Mouse (Mus musculus) embryonic fibroblast, embryonic 13.5 days (primary cell): ENCODE results near the gene Zfp512b.

Experiments
- CTCF ChIP-seq: IDR thresholded peaks from 2 replicates; pipeline ENCODE4 v1.5.1; 2011; ENCODE audit warnings: mild to moderate bottlenecking, control low read depth, low read length, moderate library complexity, borderline replicate concordance; ENCODE audit not compliant: insufficient read depth
- POLR2A ChIP-seq: IDR thresholded peaks from 2 replicates; pipeline ENCODE4 v1.6.1; 2011; ENCODE audit warnings: low read depth, mild to moderate bottlenecking, control low read depth, low read length, moderate library complexity

DNA sequence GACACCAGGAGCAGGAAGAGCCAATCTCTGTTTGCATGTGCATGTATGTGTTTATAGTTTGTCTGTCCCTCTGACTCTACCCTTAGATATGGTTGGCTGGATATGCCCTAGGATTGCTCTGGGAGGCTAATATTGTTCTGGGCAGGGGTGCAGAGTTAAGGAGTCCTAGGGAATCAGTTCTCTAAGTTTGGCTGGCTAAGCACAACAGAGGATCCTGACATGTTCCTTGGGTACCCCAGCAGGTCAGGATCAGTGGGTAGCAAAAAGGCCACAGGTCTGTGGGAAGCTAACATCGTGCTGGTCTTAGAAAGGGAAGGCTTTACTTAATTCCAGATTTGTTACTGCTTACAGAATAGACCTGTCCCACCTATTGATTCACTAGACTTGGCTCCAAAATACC, 12.9 kb downstream of the Zfp512b start:
- TF ChIP-seq CTCF (no peak), POLR2A (no peak)
